Mouse (Mus musculus) lung, adult 2 months (tissue): ENCODE measurements at regions not wholly inside any gene's neighbourhood (a gene's known extent, or its start where the extent isn't known, plus 50 kb on each side); places are given as distances from the start of the nearest gene placed in this dataset.

Experiments
- CTCF ChIP-seq: fragments of 200-500 bp; IDR thresholded peaks from 2 replicates; pipeline ENCODE4 v1.5.1; 2011; ENCODE audit warnings: mild to moderate bottlenecking, low read length, control low read depth; ENCODE audit not compliant: insufficient read depth
- POLR2A ChIP-seq: fragments of 200-500 bp; IDR thresholded peaks from 2 replicates; pipeline ENCODE4 v1.6.1; 2011; ENCODE audit warnings: low read depth, mild to moderate bottlenecking, control low read depth, low read length, borderline replicate concordance; ENCODE audit errors: extremely low read depth

DNA sequence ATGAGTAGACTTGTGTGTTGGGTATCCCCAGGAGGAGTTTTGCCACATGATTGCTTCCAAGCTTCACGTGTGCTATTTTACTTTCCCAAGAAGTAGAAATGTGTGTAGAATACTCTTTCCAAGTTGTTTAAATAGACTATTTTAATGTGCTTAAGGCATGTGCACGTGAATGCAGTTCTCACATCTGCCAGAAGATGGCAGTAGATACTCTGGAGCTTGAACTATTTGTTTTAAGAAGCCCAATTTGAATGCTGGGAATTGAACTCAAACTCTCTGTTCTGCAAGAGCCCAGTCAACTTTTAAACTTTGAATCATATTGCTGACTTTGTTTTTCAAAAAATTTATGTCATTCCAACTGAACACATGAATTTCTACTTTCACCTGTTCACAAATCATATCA lies 431.3 kb upstream of the Reg3g start:
- TF ChIP-seq CTCF (no peak), POLR2A (no peak)
